Mouse (Mus musculus) MEL (cell line): ENCODE data around the gene Zfp365. TPM values are rescaled to one million over a fixed set of nuclear protein-coding genes. Genes with fewer than 3 reads are reported as not detected.

Experiments
- DNase-seq: peaks from one replicate; pipeline ENCODE4 v3.0.0; 2011; ENCODE audit warnings: low read depth, low spot score
- H3K27ac ChIP-seq: 2 replicates; pipeline ENCODE4 v1.5.1; 2012; ENCODE audit warnings: low read depth, mild to moderate bottlenecking, control low read depth, low read length, moderate library complexity; ENCODE audit not compliant: control insufficient read depth
- H3K27me3 ChIP-seq, 2 experiments: fragments of 150-350 bp in 1 of 2; sonication (generic) in 1 of 2; 2 replicates each; pipeline ENCODE4 v1.6.1; 2012; ENCODE audit warnings: low read length in 2 of 2, mild to moderate bottlenecking in 2 of 2, improper control_type of control experiment in 1 of 2, moderate library complexity in 1 of 2; ENCODE audit not compliant: insufficient read depth in 2 of 2, control insufficient read depth in 1 of 2
- H3K36me3 ChIP-seq, 2 experiments: 2 replicates each; pipeline ENCODE4 v1.6.1; 2012 to 2014; ENCODE audit warnings: low read length in 2 of 2, improper control_type of control experiment in 1 of 2, inconsistent platforms in 1 of 2, mild to moderate bottlenecking in 1 of 2; ENCODE audit not compliant: insufficient read depth in 2 of 2, control insufficient read depth in 1 of 2
- H3K4me1 ChIP-seq, 2 experiments: fragments of 150-350 bp in 1 of 2; sonication (generic) in 1 of 2; 2 replicates each; pipeline ENCODE4 v1.6.1; 2012; ENCODE audit warnings: low read length in 2 of 2, improper control_type of control experiment in 1 of 2, mild to moderate bottlenecking in 1 of 2; ENCODE audit not compliant: insufficient read depth in 2 of 2, control insufficient read depth in 1 of 2
- H3K4me3 ChIP-seq, 2 experiments: fragments of 150-350 bp in 1 of 2; sonication (generic) in 1 of 2; 2 replicates each; pipeline ENCODE4 v1.5.1; 2012; ENCODE audit warnings: low read depth in 2 of 2, low read length in 2 of 2, mild to moderate bottlenecking in 2 of 2, moderate library complexity in 2 of 2, control low read depth in 1 of 2, improper control_type of control experiment in 1 of 2; ENCODE audit not compliant: control insufficient read depth in 1 of 2, insufficient read depth in 1 of 2
- H3K79me2 ChIP-seq: 2 replicates; pipeline ENCODE4 v1.6.1; 2012; ENCODE audit warnings: mild to moderate bottlenecking, low read length, moderate library complexity; ENCODE audit not compliant: control insufficient read depth, poor library complexity, insufficient read depth
- H3K9ac ChIP-seq: 2 replicates; pipeline ENCODE4 v1.6.1; 2012; ENCODE audit warnings: low read depth, mild to moderate bottlenecking, control low read depth, low read length, moderate library complexity; ENCODE audit not compliant: control insufficient read depth, poor library complexity, severe bottlenecking
- H3K9me3 ChIP-seq: fragments of 150-350 bp; sonication (generic); replicated peaks from 2 replicates; pipeline ENCODE4 v1.6.1; 2012; ENCODE audit warnings: mild to moderate bottlenecking, low read length, improper control_type of control experiment, moderate library complexity; ENCODE audit not compliant: insufficient read depth
- CHD1 ChIP-seq: IDR thresholded peaks from 2 replicates; pipeline ENCODE4 v1.6.1; 2012; ENCODE audit warnings: low read depth, mild to moderate bottlenecking, inconsistent platforms, low read length, improper control_type of control experiment
- ELF1 ChIP-seq: IDR thresholded peaks from 2 replicates; pipeline ENCODE4 v1.6.1; 2014; ENCODE audit warnings: low read depth, mild to moderate bottlenecking, inconsistent platforms, low read length, improper control_type of control experiment, moderate library complexity
- EP300 ChIP-seq, 2 experiments: IDR thresholded peaks; 2 replicates each; pipeline ENCODE4 v1.6.1; 2011; ENCODE audit warnings: improper control_type of control experiment in 2 of 2, low read length in 2 of 2, low read depth in 1 of 2, mild to moderate bottlenecking in 1 of 2
- ETS1 ChIP-seq: IDR thresholded peaks from 2 replicates; pipeline ENCODE4 v1.6.1; 2012; ENCODE audit warnings: low read depth, mild to moderate bottlenecking, inconsistent platforms, low read length, improper control_type of control experiment, moderate library complexity
- GATA1 ChIP-seq: IDR thresholded peaks from 2 replicates; pipeline ENCODE4 v1.6.1; 2011; ENCODE audit warnings: low read depth, low read length, improper control_type of control experiment
- KAT2A ChIP-seq: conservative IDR thresholded peaks from 2 replicates; pipeline ENCODE4 v1.6.1; 2012; ENCODE audit warnings: low read depth, low read length, improper control_type of control experiment, inconsistent platforms
- MYC ChIP-seq: IDR thresholded peaks from 2 replicates; pipeline ENCODE4 v1.6.1; 2011; ENCODE audit warnings: low read depth, mild to moderate bottlenecking, low read length, improper control_type of control experiment, moderate library complexity
- POLR2A ChIP-seq, 2 experiments: IDR thresholded peaks; 2 replicates each; pipeline ENCODE4 v1.6.1; 2011 to 2012; ENCODE audit warnings: low read length in 2 of 2, mild to moderate bottlenecking in 2 of 2, control low read depth in 1 of 2, improper control_type of control experiment in 1 of 2, low read depth in 1 of 2, moderate library complexity in 1 of 2; ENCODE audit not compliant: control insufficient read depth in 1 of 2, insufficient read depth in 1 of 2, poor library complexity in 1 of 2
- POLR2AphosphoS2 ChIP-seq: IDR thresholded peaks from 2 replicates; pipeline ENCODE4 v1.6.1; 2011; ENCODE audit warnings: low read length, improper control_type of control experiment
- RAD21 ChIP-seq: IDR thresholded peaks from 2 replicates; pipeline ENCODE4 v1.6.1; 2011; ENCODE audit warnings: mild to moderate bottlenecking, low read depth, low read length, improper control_type of control experiment
- SMC3 ChIP-seq: IDR thresholded peaks from 2 replicates; pipeline ENCODE4 v1.6.1; 2011; ENCODE audit warnings: low read depth, low read length, improper control_type of control experiment
- TAL1 ChIP-seq: IDR thresholded peaks from 2 replicates; pipeline ENCODE4 v1.6.1; 2012; ENCODE audit warnings: mild to moderate bottlenecking, inconsistent platforms, low read length, moderate library complexity, mixed read lengths
- USF2 ChIP-seq, 2 experiments: IDR thresholded peaks; 2 replicates each; pipeline ENCODE4 v1.6.1; 2011 to 2012; ENCODE audit warnings: improper control_type of control experiment in 2 of 2, low read length in 2 of 2, borderline replicate concordance in 1 of 2, inconsistent platforms in 1 of 2, low read depth in 1 of 2, mild to moderate bottlenecking in 1 of 2; ENCODE audit not compliant: insufficient read depth in 1 of 2
- ZC3H11A ChIP-seq: IDR thresholded peaks from 2 replicates; pipeline ENCODE4 v1.6.1; 2012; ENCODE audit warnings: low read depth, mild to moderate bottlenecking, inconsistent platforms, low read length, improper control_type of control experiment
- ZMIZ1 ChIP-seq: IDR thresholded peaks from 2 replicates; pipeline ENCODE4 v1.6.1; 2012; ENCODE audit warnings: low read depth, mild to moderate bottlenecking, inconsistent platforms, low read length, improper control_type of control experiment, moderate library complexity
- ZNF384 ChIP-seq: IDR thresholded peaks from 2 replicates; pipeline ENCODE4 v1.6.1; 2012; ENCODE audit warnings: low read depth, mild to moderate bottlenecking, inconsistent platforms, low read length, improper control_type of control experiment
- polyA plus RNA-seq, 2 experiments: library from polyadenylated mRNA; stranded (reverse) in 1 of 2; unstranded in 1 of 2; fragments of >175 nt in 1 of 2; fragments of >200 nt in 1 of 2; gene quantifications; 2 replicates each; pipeline versions ENCODE4 v1.2.1 to v1.2.4; 2012; ENCODE audit warnings: low replicate concordance in 2 of 2, low read depth in 1 of 2; ENCODE audit not compliant: insufficient read length in 2 of 2, insufficient read depth in 1 of 2, missing spikeins in 1 of 2
- total RNA-seq: library from RNA; depleted of rRNA; stranded (reverse); fragments of 300-350 nt; gene quantifications from 2 replicates; pipeline ENCODE4 v1.2.3, GENCODE M21; 2012; rRNA removed

Gene Zfp365
- not detected in 2 replicates for total RNA-seq
- polyA plus RNA-seq, result not detected

GRCm38 (mm10) chr10:67912337-67912776 lies at the start of gene Zfp365:
Gene Zfp365 (minus strand): TSS chr10:67912662.
- TF ChIP-seq ZNF384 (no peak), ZMIZ1 (no peak), ELF1 (no peak), POLR2A (IDR thresholded peaks at IDR 0.05; ENCODE audit: control insufficient read depth in 1 of 2, insufficient read depth in 1 of 2, low read depth in 1 of 2, low read length in 2 of 2, poor library complexity in 1 of 2) (no peak), SMC3 (no peak), EP300 (IDR thresholded peaks at IDR 0.05; ENCODE audit: low read depth in 1 of 2, low read length in 2 of 2) (no peak), KAT2A (no peak)
- Histone ChIP-seq H3K4me1 (no peaks in the 10 kb centered on the region), H3K4me3 (no peak within 1 kb of the TSS), H3K27me3 (no peaks in the 10 kb centered on the region), H3K79me2 (no peaks in the 10 kb centered on the region), H3K9me3 (no peaks in the 10 kb centered on the region), H3K27ac (no peak within 1 kb of the TSS), H3K36me3 (no peaks in the 10 kb centered on the region), H3K9ac (no peak within 1 kb of the TSS)
- DNase-seq, result no peak

DNA sequence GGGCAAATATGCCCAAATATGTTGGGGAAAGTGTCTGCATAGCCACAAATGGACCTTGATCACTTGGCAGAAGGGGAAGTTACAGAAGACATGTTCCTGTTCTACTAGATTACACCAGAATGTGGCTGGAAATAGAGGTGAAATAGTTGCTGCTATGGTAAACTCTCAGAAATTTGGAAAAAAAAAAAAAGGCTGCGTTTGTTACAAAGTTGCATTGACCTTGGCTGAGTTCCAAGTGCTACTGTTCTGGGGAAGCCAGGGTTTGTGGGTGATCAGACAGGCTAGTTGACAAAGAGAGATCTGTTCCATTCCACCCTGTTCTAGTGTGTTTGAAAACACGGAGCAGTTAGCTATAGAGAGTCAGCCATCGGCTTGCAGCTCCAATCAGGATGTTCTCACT lies 47.5 kb upstream of the Zfp365 start:
- Histone ChIP-seq H3K27ac (no peak overlapping the region), H3K9me3 (no peaks in the 10 kb centered on the region), H3K79me2 (no peaks in the 10 kb centered on the region), H3K36me3 (no peaks in the 10 kb centered on the region), H3K27me3 (no peaks in the 10 kb centered on the region)
- TF ChIP-seq ETS1, result no peak
- TF ChIP-seq GATA1, result no peak
- TF ChIP-seq MYC, result no peak
- no peak for TF ChIP-seq POLR2AphosphoS2
- no peak for TF ChIP-seq EP300 (IDR thresholded peaks at IDR 0.05; ENCODE audit: low read depth in 1 of 2, low read length in 2 of 2)
- no peak for TF ChIP-seq USF2 (IDR thresholded peaks at IDR 0.05; ENCODE audit: borderline replicate concordance in 1 of 2, insufficient read depth in 1 of 2, low read depth in 1 of 2, low read length in 2 of 2)
- no peak for TF ChIP-seq RAD21
- TF ChIP-seq, all 39 proteins: peak for 0
- no peak overlapping the region for H3K9ac ChIP-seq
- H3K4me1 ChIP-seq, result no peaks in the 10 kb centered on the region
- no peak for DNase-seq
- no peak overlapping the region for H3K4me3 ChIP-seq

DNA sequence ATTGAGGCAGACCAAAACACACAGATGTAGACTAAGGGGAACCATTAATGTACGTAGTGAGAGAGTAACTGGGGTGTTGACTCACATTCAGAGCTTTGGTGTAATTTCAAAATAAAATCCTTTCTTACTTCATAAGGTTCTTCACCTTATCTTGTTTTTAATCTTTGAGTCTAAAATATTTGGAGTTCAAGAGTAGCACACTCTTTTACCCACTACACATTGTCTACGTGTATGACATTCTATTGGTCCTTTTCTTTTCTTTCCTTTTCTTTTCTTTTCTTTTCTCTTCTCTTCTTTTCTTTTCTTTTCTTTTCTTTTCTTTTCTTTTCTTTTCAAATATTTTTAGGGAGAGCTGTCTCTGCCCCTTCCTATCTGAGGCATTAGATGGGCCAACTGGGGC lies 43.5 kb upstream of the Zfp365 start:
- Histone ChIP-seq H3K4me3 (no peak overlapping the region), H3K4me1 (no peaks in the 10 kb centered on the region)
- TF ChIP-seq MYC (no peak), TAL1 (no peak), ZC3H11A (no peak), CHD1 (no peak)
- TF ChIP-seq, all 39 proteins: peak for 0
- H3K79me2 ChIP-seq, result no peaks in the 10 kb centered on the region
- no peaks in the 10 kb centered on the region for H3K36me3 ChIP-seq
- DNase-seq, result no peak
- no peak overlapping the region for H3K9ac ChIP-seq
- H3K27me3 ChIP-seq, result no peaks in the 10 kb centered on the region
- no peaks in the 10 kb centered on the region for H3K9me3 ChIP-seq
- no peak overlapping the region for H3K27ac ChIP-seq
